Comparison of ENCODE assay signal across 12 mouse cellular contexts in genomic region chr3:21553159-21553758, GRCm38 (mm10).
DNase-seq lines count a peak whose midpoint lies in the region; ATAC-seq and TF ChIP-seq lines count a peak whose summit lies in the region.
"Had no signal": no experiment of that assay in that cellular context is flagged by ENCODE, and none has a peak within 500 bp of the region (broad histone marks: within the 10 kb centered on the region; RNA-seq: fewer than 3 reads in every experiment).

No protein-coding gene starts in this region.

- no peak overlapping the region for H3K4me3 ChIP-seq in liver, adult 2 months (ENCODE audit: insufficient read depth, low read depth, low read length)
- no peak overlapping the region for H3K4me3 ChIP-seq in liver, embryonic 12.5 days
- no peak overlapping the region for H3K4me3 ChIP-seq in forebrain, embryonic 16.5 days (replicated peaks; ENCODE audit: low read length)
- H3K4me3 ChIP-seq in neural tube, embryonic 15.5 days (replicated peaks) = no peak overlapping the region
- H3K4me3 ChIP-seq: heart, embryonic 13.5 days had no signal

- no peaks in the 10 kb centered on the region for H3K9me3 ChIP-seq in liver, embryonic 12.5 days (replicated peaks)
- H3K9me3 ChIP-seq in forebrain, embryonic 16.5 days (ENCODE audit: control insufficient read depth, low read length) = no peaks in the 10 kb centered on the region
- H3K9me3 ChIP-seq in neural tube, embryonic 15.5 days (replicated peaks) = no peaks in the 10 kb centered on the region
- H3K9me3 ChIP-seq: G1E; heart, embryonic 13.5 days had no signal

- no peak for TF ChIP-seq POLR2A in liver, adult 2 months (IDR thresholded peaks at IDR 0.05; ENCODE audit: extremely low read depth, insufficient read depth, low read length)

- intact Hi-C loops in gastrocnemius, postnatal 14 days (cut with DNase I; ENCODE audit: low total_unique reads) = no loop called here

- 54% methylated on average over 3 of the region's 3 CpGs for WGBS in liver, adult 2 months
- 58% methylated on average over 3 of the region's 3 CpGs for WGBS in liver, embryonic 12.5 days (ENCODE audit: insufficient replicate concordance)
- WGBS in forebrain, embryonic 16.5 days = 30% methylated on average over 3 of the region's 3 CpGs
- WGBS in neural tube, embryonic 15.5 days = 26% methylated on average over 3 of the region's 3 CpGs

- no peak overlapping the region for H3K9ac ChIP-seq in liver, adult 2 months (ENCODE audit: low read depth, low read length)
- no peak overlapping the region for H3K9ac ChIP-seq in liver, embryonic 12.5 days
- no peak overlapping the region for H3K9ac ChIP-seq in forebrain, embryonic 16.5 days (replicated peaks; ENCODE audit: low read depth, low read length)
- H3K9ac ChIP-seq in neural tube, embryonic 15.5 days (replicated peaks) = no peak overlapping the region
- H3K9ac ChIP-seq: heart, embryonic 13.5 days; liver, embryonic 14.5 days had no signal

- no peak overlapping the region for H3K27ac ChIP-seq in liver, adult 2 months (replicated peaks; ENCODE audit: insufficient read depth, low read depth, low read length)
- H3K27ac ChIP-seq in liver, embryonic 12.5 days = no peak overlapping the region
- H3K27ac ChIP-seq in forebrain, embryonic 16.5 days (ENCODE audit: low read length) = peak overlapping the region; percentile 78
- peak overlapping the region; percentile 75 for H3K27ac ChIP-seq in neural tube, embryonic 15.5 days (replicated peaks)
- H3K27ac ChIP-seq: heart, embryonic 13.5 days; liver, embryonic 14.5 days had no signal

- no peaks in the 10 kb centered on the region for H3K4me1 ChIP-seq in liver, adult 2 months (ENCODE audit: control insufficient read depth, insufficient read depth, low read length)
- H3K4me1 ChIP-seq in liver, embryonic 12.5 days = no peaks in the 10 kb centered on the region
- H3K4me1 ChIP-seq in forebrain, embryonic 16.5 days (replicated peaks; ENCODE audit: control insufficient read depth, insufficient read depth, low read length) = peaks cover 25% of the 10 kb centered on the region
- H3K4me1 ChIP-seq in neural tube, embryonic 15.5 days = peaks cover 22% of the 10 kb centered on the region

- no peaks in the 10 kb centered on the region for H3K79me2 ChIP-seq in liver, adult 2 months (ENCODE audit: control insufficient read depth, insufficient read depth, low read length)

- TF ChIP-seq CTCF in liver, adult 2 months (IDR thresholded peaks at IDR 0.05; ENCODE audit: low read depth, low read length) = no peak

- H3K36me3 ChIP-seq in liver, adult 2 months (ENCODE audit: control insufficient read depth, insufficient read depth, low read length) = no peaks in the 10 kb centered on the region
- H3K36me3 ChIP-seq in liver, embryonic 12.5 days = no peaks in the 10 kb centered on the region
- no peaks in the 10 kb centered on the region for H3K36me3 ChIP-seq in forebrain, embryonic 16.5 days (ENCODE audit: control insufficient read depth, insufficient read depth)
- H3K36me3 ChIP-seq in neural tube, embryonic 15.5 days = no peaks in the 10 kb centered on the region
- H3K36me3 ChIP-seq: G1E; heart, embryonic 13.5 days had no signal

- DNase-seq in liver, adult 2 months (ENCODE audit: extremely low read depth, low read depth, low spot score) = peak; percentile 19
- DNase-seq in layer of hippocampus, adult 8-10 months (ENCODE audit: low spot score in 2 of 2) = peak; percentile 28 to 40
- no peak for DNase-seq in gastrocnemius, postnatal 14 days
- DNase-seq in adrenal gland, postnatal 10 days = no peak
- no peak for DNase-seq in thymus, postnatal 4 days
- DNase-seq: cerebellum, adult 8-10 months had no signal

- H3K4me2 ChIP-seq in liver, embryonic 12.5 days = no peak overlapping the region
- 0 out of 2 replicates have a peak overlapping the region, but pooled peaks have one; percentile 20 for H3K4me2 ChIP-seq in forebrain, embryonic 16.5 days (ENCODE audit: low read length)
- no peak overlapping the region for H3K4me2 ChIP-seq in neural tube, embryonic 15.5 days
- H3K4me2 ChIP-seq: heart, embryonic 13.5 days had no signal

- no peaks in the 10 kb centered on the region for H3K27me3 ChIP-seq in liver, adult 2 months (ENCODE audit: control insufficient read depth, insufficient read depth, low read length)
- H3K27me3 ChIP-seq in liver, embryonic 12.5 days (replicated peaks) = no peaks in the 10 kb centered on the region
- no peaks in the 10 kb centered on the region for H3K27me3 ChIP-seq in forebrain, embryonic 16.5 days (replicated peaks; ENCODE audit: control insufficient read depth, insufficient read depth, low read length)
- H3K27me3 ChIP-seq in neural tube, embryonic 15.5 days (replicated peaks) = no peaks in the 10 kb centered on the region
- H3K27me3 ChIP-seq: heart, embryonic 13.5 days had no signal

- ATAC-seq in liver, embryonic 12.5 days = no peak
- ATAC-seq in forebrain, embryonic 16.5 days = peak; percentile 78
- peak; percentile 81 for ATAC-seq in neural tube, embryonic 15.5 days (ENCODE audit: low FRiP score)

Comparison
In these comparisons a context has a peak if more than half of its experiments do, and no peak if none do; other contexts are left out.
1. DNase-seq: peak in liver, adult 2 months (single experiment) and layer of hippocampus, adult 8-10 months (2 of 2); none in gastrocnemius, postnatal 14 days (single experiment), adrenal gland, postnatal 10 days (single experiment) and thymus, postnatal 4 days (single experiment).
2. H3K27ac ChIP-seq: peak in forebrain, embryonic 16.5 days (single experiment) and neural tube, embryonic 15.5 days (single experiment); none in liver, adult 2 months (single experiment) and liver, embryonic 12.5 days (single experiment).